Mouse (Mus musculus) ovary, postnatal 36 days (tissue): ENCODE results near the gene Nt5c3.
"Not testable (repeated sequence)": the region's sequence is repeated elsewhere in the genome, so short reads cannot be mapped to it uniquely, and the experiment has no call there.

Source experiments
- DNase-seq: peaks from one replicate; pipeline ENCODE4 v3.0.0; 2022; ENCODE audit warnings: low spot score, mixed read lengths

Nt5c3 gene

DNA sequence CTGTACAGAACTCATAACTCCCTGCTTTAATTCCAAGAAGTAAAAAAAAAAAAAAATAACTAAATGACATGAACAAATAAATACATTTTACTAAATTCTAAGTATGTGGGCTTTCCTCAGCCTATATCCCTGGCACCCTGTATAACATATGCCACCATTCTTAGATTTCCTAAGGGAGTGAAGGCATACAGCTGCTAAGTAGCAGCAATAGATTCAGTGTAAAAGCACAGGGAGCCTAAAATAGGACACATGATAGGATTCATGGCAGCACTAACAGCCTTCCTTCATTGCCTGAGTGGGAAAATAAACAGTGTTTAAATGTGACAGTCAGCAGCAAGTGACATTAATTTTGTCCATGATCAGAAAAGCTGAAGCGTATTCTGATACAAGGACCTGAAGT lies 19.4 kb downstream of the Nt5c3 start:
- no peak for DNase-seq

DNA sequence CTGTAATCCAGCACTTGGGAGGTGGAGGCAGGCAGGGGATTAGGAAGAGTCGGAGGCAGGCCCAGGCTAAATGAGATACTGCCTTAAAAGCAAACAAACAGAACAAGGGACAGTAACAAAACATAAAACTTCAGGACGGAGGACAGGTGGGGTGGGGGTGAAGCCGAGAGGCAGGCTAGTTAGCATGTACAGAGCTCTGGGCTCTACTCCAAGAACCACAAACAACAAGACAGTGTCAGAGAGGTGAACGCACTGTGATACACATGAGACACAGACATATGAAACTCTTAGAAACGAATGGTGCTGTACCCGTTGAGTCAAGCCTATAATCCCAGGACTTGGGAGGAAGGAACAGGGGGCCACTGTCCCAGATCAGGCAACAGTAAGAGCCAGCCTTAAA lies 19.9 kb downstream of the Nt5c3 start:
- DNase-seq, result no peak

DNA sequence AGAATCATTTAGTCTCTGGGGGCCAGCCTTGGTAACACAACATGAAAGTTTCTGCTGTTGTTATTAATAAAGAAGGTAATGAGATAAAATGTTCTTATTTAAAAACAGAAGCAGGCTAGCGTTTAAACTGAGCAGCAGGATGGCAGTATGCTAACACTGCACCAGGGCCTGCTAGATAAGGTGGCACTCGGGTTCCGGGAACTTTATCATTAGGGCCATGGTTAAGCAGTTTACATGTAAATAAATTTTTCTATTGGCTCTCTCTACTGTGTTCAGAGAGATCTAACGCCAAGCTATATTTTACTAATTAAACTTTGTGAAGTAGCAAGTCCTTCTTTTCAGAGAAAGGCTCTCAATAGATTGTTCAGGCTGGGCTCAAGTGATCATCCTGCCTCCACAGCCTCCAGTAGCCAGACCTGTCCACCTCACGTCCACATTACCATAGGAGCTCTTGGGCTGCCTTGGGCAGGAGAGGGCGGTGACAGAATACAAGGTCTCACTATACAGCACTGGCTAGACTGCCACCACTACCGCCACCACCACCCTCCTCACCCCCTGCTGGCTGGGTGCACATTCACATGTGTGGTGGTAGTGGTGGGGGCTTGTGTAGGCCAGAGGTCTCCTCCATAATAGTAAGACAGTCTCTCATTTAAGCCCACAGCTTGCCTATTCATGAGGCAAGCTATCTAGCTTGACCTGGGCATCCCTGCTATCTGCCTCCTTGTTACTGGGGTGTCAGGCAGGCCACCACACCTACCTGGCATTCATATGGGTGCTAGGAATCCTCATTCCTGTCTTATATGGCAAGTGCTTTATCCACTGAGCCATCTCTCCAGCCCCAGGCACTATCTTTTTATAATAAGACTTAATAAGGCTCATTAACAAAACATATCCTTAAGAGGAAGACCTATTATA lies 20.9 kb downstream of the Nt5c3 start:
- no peak for DNase-seq

DNA sequence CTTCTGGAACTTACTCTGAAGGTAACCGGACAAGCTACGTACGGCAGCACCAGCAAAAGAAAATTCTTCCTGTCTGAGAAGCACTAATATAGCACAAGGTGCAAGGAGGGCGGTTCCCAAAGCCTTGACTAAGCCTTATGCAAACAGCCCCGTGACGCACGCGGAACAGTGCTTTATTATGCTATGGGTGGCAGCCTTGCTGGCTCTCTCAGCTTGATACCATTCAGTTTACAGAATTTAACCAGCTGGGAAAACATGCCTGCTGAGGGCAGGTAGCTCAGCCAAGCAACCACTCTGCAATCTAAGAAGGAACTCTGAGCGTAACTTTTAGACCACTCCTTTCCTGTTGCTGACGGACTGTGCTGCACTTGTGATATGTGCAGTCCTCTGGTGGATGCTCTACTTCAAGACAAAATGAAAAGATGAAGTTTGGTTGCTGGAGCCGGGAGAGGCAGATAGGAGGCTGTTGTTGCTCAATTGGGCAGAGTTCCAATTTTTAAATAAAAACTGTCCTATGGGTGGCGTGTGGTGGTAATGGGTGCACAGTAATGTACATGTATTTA lies 21.8 kb downstream of the Nt5c3 start:
- DNase-seq, result peak; percentile 49

DNA sequence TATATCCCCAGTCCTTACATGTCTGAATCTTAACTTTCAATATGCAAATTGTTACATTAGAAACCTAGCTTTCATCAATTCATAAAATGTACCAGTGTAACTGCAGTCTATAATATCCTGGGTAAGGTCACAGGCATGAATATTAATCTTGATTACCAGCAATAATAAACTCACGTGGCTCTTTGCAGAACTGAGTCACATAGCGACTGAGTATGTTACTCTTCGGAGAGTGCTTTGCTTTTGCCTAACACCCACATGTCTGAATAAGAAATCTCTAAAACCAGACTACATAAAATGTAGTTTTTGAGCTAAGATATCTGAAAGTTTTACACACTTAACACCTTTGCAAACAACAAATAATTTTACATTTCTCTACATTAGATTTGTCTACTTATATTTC lies 22.4 kb downstream of the Nt5c3 start:
- DNase-seq, result no peak

DNA sequence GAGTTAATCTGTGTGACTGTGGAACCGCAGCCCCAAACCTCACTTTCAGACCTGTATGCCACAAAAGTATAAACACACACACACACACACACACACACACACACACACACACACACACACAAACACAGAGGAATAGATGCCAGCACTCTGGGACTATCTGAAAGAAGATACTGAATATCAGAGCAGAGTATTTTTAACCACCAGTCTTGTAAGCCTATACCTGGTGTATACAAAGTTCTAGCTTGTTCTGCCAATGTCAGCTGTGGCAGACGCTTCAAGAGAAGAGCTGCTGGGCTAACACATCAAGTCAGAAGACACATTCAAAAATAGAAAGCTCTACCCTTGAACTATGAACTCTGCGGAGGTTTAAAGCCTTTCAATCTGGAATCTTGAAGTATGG lies 24.1 kb downstream of the Nt5c3 start:
- no peak for DNase-seq

DNA sequence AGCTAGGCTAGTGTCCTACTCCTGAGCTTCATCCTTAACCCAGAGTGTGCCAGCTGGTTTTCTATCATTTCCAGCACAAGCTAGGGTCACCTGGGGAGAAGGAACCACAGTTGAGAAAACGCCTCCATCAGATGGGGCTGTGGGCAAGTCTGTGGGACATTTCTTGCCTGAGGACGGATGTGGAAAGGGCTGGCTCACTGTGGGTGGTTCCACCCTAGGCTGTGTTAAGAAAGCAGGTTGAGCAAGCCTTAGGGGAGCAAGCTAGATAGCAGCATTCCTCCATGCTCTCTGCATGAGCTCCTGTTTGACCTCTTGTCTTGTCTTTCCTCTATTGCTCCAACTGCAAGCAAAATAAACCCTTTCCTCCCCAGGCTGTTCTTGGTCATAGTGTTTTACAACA lies 33.0 kb downstream of the Nt5c3 start:
- no peak for DNase-seq

DNA sequence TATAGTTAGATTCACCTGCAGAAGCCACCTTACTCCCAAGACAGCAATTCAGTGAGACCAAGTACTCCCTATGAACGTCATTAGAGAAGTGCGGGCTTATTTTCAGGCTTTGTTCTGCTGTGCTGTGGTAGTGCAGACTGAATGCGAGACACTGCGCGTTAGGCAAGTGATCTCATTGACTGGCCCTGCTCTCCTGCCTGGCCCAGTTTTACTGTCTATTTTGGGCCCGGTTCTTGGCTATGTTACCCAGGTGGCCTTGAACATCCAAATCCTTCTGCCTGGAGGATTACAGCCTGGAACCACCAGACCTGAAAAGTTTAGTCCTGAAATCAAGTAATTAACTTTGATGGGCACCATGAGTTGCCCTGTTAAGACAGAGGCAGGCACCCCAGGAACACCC lies 35.2 kb downstream of the Nt5c3 start:
- DNase-seq, result no peak

DNA sequence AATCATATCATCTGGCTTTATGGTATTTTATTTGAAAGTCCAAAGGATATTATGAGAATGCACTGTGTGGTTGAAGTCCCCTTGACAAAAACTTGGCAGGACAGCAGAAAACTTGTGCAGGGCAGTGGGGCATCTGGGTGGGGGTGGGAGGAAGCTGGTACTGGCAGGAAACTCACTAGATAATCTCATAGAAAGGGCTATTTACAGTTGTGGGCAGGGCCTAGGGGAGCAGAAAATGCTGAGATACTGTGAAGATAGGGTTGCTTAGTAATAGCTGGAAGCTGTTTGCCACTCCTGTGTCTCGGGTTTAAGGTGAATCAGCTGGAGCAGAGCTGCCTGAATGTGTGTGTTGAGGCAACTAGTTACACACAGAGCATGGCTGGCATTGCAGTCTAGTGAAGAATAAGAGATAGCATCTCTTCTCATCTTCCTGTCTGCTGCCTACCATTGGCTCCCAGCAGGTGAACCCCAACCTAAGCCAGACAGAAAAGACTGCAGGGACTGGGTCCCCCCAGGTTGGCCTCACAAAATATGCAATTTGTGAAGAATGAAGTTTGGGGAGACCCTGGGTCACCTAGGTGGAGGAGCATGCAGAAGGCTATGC lies 44.3 kb downstream of the Nt5c3 start:
- DNase-seq, result no peak

DNA sequence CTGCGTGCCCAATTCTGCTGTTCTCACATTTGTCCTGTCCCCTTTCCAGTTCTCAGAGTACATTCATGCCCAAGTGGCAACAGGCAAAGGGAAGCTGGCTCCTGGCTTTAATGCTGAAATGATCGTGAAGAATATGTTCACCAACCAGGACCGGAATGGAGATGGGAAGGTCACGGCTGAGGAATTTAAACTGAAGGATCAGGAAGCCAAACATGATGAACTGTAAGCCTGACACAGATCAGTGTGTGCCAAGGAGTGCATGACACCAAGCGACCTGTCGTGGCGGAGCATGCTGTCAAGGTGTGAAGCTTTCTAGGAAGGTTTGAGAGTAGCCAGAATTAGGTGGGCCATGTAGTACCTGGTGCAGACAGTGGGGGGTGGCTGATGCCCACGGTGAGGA lies 45.7 kb downstream of the Nt5c3 start:
- no peak for DNase-seq

DNA sequence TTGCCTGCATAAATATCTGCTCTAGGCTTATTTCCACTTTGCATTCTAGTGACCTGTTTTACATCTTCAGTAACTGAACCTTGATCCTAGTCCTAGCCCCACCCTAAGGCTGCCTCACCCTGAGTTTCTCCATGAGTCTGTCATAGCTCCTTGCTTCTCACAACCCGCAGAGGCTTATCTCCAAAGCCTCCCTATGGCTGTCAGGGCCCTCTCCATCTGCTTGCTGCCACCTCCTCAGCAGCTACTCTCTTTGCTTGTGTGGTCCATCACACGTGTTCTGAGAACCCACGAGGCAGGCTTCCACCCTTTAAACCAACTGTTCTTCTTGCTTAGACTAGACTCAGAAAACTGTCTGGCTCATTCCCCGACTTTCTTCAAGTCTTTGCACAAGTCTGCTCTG lies 46.9 kb downstream of the Nt5c3 start:
- DNase-seq, result no peak

DNA sequence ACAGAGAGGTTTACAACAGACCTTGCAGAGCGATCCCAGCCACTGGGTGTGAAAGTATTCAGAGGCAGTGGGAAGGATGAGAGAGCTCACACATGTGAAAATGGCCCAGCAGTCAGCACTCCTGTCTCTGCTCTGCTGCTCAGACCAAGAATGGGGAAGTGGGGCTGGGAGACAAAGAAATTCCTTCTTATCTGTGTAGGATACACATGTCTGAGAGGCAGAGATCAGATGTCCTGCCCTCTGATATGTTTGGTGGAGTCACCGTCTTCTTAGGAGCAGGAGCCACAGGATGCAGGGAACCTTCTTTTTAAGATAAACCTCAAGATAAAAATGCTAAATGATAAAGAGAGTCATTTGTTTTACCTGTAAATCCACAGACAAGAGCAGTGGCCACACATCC lies 53.7 kb downstream of the Nt5c3 start:
- no peak for DNase-seq

DNA sequence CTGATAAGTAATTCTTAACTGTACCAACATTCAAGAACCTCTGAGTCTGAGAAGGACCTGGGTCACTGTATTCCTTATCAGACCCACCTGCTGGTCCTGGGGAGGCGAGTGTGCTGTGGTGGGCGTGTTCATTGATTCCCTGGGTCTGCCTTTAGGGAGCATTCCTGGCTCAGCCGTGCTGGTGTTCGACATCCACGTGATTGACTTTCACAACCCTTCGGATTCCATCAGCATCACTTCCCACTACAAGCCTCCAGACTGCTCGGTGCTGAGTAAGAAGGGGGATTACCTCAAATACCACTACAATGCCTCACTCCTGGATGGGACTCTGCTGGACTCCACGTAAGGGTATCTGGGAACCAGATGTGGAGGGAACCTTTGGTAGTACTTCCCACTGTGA lies 55.2 kb downstream of the Nt5c3 start:
- DNase-seq, result no peak

DNA sequence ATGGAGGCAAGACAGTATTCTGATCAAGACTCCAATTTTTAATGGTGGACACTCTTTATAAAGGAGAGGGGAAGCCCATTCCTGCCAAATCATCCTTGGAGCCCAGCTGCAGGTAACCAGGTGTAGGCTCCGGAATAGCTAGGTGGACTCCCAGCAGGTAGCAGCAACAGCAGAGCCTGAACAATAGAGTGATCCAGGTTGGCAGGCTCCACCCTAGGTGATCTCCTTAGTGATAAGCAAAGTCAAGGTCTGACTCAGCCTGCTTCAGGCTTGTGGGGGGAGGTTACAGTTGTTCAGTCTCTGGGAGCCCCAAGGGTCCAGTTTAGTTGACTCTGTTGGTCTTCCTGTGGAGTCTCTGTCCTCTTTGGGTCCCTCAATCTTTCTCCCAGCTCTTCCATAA lies 56.8 kb downstream of the Nt5c3 start:
- DNase-seq, result not testable (repeated sequence)

DNA sequence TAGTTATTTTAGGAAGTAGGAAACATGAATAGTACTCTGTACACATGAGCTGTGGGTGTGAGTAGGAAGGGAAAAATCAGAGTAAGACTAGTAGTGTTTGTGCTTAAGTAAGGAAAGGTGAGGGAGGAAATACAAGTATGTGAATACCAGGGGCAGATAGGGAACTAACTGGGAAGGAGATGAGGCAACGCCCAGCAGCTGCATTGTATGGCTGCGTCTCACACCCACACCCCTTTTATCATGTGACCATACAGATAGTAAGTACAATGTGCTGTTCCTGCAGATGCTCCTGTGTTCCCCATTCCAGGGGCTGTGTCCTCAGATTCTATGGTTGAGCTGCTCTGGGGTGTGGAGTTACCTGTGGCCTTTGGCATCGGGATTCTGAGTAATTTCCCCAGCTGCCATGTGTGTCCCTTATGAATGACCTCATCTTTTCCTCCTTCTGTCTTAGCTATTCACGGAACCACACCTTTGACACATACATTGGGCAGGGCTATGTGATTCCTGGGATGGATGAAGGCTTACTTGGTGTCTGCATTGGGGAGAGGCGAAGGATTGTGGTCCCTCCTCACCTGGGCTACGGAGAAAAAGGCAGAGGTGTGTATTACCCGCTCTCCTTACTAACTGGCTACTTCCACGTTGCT lies 63.4 kb downstream of the Nt5c3 start:
- no peak for DNase-seq

DNA sequence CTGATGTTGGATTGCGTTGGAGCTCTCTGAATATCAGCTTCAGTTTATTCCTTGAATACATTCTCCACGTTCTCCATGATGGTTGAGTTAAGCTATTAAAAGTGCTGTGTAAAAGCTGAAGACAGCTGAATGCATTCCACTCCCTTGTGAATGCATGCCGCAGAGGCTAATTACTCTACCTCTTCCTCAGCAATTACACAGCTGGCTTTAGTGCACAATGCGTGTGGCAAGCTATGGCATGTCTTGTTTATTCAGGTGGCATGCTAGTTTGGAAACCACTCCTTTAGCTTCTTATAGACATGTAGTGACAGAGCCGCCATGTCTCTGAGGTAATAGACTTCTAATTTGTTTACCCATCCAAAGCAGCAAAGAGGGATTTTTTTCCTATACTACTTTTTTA lies 67.0 kb downstream of the Nt5c3 start:
- no peak for DNase-seq

DNA sequence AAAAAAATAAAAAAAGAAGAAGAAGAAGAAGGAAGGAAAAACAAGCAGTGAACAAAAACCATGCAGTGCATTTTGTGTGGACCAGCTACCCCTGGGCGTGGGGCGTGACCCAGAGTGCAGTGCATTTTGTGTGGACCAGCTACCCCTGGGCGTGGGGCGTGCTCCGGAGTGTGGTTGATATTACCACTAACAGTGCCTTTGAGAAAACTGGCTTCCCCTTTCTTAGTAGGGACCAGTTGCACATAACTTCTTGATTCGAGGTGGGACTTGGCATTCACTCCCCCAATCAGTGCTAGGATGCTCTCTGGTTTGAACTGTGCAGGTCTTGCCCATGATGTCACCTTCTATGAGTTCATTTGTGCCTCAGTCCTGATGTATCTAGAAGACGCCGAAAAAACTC lies 68.9 kb downstream of the Nt5c3 start:
- no peak for DNase-seq

DNA sequence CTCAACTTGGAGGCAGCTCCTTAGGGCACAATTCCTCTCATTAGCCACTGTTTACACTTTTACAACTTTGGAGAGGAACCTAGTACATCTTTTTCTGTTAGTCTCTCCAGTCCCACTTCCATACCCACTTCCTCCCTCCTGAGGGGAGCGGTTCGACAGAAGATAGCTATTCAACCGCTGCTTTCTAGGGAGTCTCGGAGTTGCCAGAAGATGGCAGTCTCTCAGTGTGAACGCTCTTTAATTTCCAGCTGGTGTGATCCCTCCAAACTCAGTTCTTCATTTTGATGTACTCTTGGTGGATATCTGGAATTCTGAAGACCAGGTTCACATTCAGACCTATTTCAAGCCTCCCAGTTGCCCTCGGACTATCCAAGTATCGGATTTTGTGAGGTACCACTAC lies 73.4 kb downstream of the Nt5c3 start:
- no peak for DNase-seq

DNA sequence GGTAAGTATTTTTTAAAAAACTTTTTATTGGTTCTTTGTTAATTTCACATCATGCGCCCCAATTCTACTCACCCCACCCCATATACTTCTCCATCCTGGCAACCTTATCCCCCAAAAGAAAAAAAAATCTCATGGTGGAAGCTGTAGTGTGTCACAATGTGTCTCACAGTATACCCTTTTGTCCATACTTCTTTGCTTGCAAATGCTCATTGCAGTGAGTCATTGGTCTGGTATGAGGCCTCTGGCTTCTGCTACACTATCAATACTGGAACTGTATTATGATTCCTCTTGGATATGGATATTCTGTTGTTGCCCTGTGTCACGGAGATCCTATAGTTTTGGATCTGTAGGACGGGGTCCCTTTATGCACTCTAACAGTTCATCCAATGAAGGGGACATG lies 74.8 kb downstream of the Nt5c3 start:
- no peak for DNase-seq

DNA sequence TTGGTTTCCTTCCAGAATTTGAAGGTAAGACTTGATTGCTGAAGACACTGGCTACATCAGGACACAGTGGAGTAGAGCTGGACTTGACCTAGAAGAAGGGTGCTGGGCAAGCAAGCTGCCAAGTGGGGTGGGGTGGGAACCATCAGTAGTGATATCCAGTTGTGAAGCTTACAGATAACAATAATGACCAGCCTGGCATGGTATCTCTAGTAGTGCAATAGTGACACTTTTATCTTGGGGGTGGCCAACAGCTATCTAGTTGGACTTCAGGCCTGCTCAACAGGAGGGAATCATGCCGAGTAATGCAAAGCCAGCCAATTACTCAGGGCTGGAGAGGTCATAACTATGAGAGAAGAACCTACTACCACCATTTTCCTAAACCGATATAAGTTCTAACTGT lies 79.4 kb downstream of the Nt5c3 start:
- DNase-seq, result no peak

DNA sequence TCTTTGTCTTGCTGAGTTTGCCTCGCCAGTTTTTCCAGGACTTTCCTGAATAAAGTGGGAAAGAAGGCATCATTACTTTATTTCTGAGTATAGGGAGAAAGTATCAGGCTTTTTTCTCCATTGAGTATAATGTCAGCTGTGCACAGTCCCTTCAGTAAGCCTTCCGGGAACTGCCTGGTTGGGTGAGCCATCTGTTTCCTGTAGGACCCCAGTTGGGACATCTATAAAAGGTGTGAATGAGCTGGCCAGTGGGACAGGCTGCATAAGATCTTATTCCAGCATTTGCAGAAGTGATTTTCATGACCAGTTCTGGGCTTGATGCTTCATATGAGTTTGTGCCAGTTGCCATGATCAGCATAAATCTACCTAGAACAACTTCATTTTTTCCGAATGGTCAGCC lies 80.5 kb downstream of the Nt5c3 start:
- no peak for DNase-seq

DNA sequence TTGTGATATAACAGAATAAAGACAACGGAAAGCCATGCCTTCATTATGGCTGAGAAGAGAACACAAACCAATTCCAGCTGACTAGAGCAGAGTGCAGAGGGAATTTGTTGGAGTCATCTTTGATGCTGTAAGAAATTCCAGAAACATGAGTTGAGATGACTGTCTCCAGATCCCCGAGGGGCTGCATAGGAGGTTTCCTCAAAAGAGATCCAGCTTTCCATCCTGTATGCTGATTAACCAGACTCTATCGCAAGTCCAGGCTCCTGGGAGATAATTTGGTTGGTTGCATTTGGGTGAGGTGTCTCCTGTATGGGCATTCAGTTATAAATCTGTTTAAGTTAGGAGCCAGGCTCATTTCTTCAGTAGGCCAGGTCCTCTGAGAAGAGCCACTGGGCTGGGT lies 86.1 kb downstream of the Nt5c3 start:
- no peak for DNase-seq

DNA sequence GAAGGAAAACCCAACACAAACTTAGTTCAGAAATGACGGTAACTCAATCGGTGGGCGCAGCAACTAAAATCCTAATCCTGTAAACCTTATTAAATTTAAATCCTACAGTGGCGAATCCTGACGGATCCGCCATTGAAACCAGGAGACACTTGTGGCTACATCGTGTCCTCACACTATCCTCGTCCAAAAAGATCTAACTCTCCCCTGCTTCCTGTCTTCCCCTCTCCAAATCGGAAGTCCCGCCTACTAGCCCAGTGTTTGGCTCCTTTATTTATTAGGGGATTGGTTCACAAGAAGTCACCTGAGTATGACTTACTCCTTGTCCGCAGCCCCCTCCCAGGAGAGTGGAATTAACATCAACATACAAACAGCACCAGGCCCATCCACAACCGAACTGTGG lies 86.6 kb downstream of the Nt5c3 start:
- DNase-seq, result no peak
